Mouse (Mus musculus) spleen, adult 2 months (tissue): ENCODE data around the gene Polr3c.

Source experiments
- CTCF ChIP-seq: fragments of 200-500 bp; IDR thresholded peaks from 2 replicates; pipeline ENCODE4 v1.5.1; 2011; ENCODE audit warnings: mild to moderate bottlenecking, inconsistent platforms; ENCODE audit not compliant: insufficient read depth, insufficient read length, insufficient replicate concordance; ENCODE audit errors: extremely low read depth
- POLR2A ChIP-seq: fragments of 200-500 bp; IDR thresholded peaks from 2 replicates; pipeline ENCODE4 v1.6.1; 2011; ENCODE audit warnings: low read depth, low read length, inconsistent platforms

DNA sequence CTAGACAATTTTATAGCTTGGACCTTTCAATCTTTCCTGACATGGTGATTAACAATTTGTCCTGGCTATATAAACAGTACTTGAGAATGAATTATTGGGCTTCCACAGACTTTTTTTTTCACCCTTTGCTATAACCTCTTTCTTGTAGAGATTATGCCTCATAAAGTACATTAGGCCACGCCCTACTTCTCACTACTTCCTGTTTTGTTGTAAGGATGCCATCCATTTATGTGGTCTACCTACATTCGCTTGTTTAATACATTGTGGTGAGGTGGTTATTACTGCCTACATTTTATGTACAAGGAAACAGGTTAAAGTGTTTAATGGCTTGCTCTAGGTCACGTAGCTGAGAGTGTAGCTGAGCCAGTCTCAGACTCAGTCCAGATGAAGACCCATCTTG is 52.3 kb downstream of the Polr3c start:
- TF ChIP-seq CTCF, result no peak
- TF ChIP-seq POLR2A, result no peak
